Mouse (Mus musculus) cerebellum, adult 11-12 months (tissue): ENCODE results near the gene Thap12.

Experiments
- DNase-seq: peaks from one replicate; pipeline ENCODE4 v3.0.0; 2022

Gene Thap12

GRCm38 (mm10) chr7:98702283-98703240 lies at the start of gene Thap12:
Gene Thap12, plus strand, starts transcription at chr7:98703103.
- DNase-seq, result peak; percentile 100

- DNase-seq, result peak; percentile 83
Measured at GRCm38 (mm10) chr7:98655681-98656530, 47.0 kb upstream of the Thap12 start.

GRCm38 (mm10) chr7:98656531-98657221 lies 46.2 kb upstream of the Thap12 start, which contains the start of gene Emsy:
Gene Emsy, minus strand, starts transcription at chr7:98656783.
- peak; percentile 98 for DNase-seq

- no peak for DNase-seq
Measured at GRCm38 (mm10) chr7:98665166-98665565, 37.7 kb upstream of the Thap12 start.

GRCm38 (mm10) chr7:98665726-98666125 lies 37.2 kb upstream of the Thap12 start:
- no peak for DNase-seq

GRCm38 (mm10) chr7:98667956-98668746 lies 34.8 kb upstream of the Thap12 start:
- DNase-seq, result no peak

- no peak for DNase-seq
Measured at GRCm38 (mm10) chr7:98670831-98671230, 32.1 kb upstream of the Thap12 start.

- DNase-seq, result no peak
Measured at GRCm38 (mm10) chr7:98671416-98671815, 31.5 kb upstream of the Thap12 start.

- DNase-seq, result no peak
Measured at GRCm38 (mm10) chr7:98672241-98672955, 30.5 kb upstream of the Thap12 start.

- DNase-seq, result no peak
Measured at GRCm38 (mm10) chr7:98674344-98674743, 28.6 kb upstream of the Thap12 start.

GRCm38 (mm10) chr7:98677511-98677910 lies 25.4 kb upstream of the Thap12 start:
- no peak for DNase-seq

- no peak for DNase-seq
Measured at GRCm38 (mm10) chr7:98678441-98678840, 24.5 kb upstream of the Thap12 start.

- no peak for DNase-seq
Measured at GRCm38 (mm10) chr7:98680691-98681090, 22.2 kb upstream of the Thap12 start.

- DNase-seq, result no peak
Measured at GRCm38 (mm10) chr7:98682821-98683220, 20.1 kb upstream of the Thap12 start.

GRCm38 (mm10) chr7:98685895-98686294 lies 17.0 kb upstream of the Thap12 start:
- no peak for DNase-seq

GRCm38 (mm10) chr7:98690126-98690525 lies 12.8 kb upstream of the Thap12 start:
- DNase-seq, result no peak

GRCm38 (mm10) chr7:98690831-98691230 lies 12.1 kb upstream of the Thap12 start:
- no peak for DNase-seq

GRCm38 (mm10) chr7:98692761-98693546 lies 9.9 kb upstream of the Thap12 start:
- no peak for DNase-seq

- no peak for DNase-seq
Measured at GRCm38 (mm10) chr7:98694046-98694445, 8.9 kb upstream of the Thap12 start.

- DNase-seq, result no peak
Measured at GRCm38 (mm10) chr7:98697496-98697895, 5.4 kb upstream of the Thap12 start.
